Mouse (Mus musculus) mouse embryonic stem cell (cell line): ENCODE results near the gene Trib3.
"Not testable (repeated sequence)": the region's sequence is repeated elsewhere in the genome, so short reads cannot be mapped to it uniquely, and the experiment has no call there.

Experiments used
- in situ Hi-C, 2 experiments: fragments of 300-500 bp; cut with MboI; formaldehyde crosslinking; loops; 1 replicate in 1 of 2; 3 replicates in 1 of 2; pipeline ENCODE4 v1.14.3; 2019 to 2020; ENCODE audit warnings: low sequenced_read_pairs in 2 of 2, low pct_unique_long_range_greater_than_20kb in 1 of 2, mixed read lengths in 1 of 2; ENCODE audit not compliant: unreplicated experiment in 1 of 2

Gene Trib3

DNA sequence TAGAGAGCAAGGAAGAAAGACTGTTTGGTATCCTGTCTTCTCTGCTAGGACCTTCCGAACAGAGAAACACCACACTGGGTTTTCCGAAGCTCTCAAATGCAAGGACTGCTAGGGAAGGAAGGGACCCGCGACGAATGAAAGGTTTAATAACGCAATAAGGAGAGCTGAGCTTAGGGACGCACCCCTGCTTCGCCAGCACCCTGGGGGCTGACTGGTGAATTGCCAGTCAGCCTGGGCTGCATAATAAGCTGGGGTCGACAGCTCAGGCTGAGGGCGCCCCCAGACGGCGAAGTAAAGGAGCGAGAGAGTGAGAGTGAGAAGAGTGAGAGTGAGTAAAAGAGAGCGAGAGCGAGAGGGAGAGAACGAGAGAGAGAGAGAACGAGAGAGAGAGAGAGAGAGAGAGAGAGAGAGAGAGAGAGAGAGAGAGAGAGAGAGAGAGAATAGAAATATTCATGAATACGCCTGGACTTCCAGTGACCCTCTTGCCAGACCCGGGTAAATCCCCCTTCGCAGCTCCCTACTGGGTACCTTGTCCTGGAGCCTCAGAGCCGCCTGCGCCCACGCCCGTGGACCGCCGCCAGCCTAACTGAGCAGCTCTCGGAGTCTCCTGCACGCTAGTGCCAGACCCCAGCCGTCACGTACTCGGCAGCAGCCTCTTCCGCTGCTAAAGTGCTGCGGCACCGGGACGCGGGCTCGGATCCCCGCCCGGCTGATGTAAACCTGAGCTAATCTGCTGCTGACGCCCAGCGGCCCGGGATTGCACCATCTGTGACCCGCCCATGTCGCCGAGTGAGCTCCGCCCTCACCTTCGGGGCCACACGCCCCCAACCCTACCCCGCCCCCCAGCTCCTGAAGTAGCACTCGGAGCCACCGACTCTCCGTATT lies at the start of gene Trib3:
Trib3 (minus strand) TSS at position 704 of the 885 bp plus-strand sequence.
- in situ Hi-C loops: no loop called here

DNA sequence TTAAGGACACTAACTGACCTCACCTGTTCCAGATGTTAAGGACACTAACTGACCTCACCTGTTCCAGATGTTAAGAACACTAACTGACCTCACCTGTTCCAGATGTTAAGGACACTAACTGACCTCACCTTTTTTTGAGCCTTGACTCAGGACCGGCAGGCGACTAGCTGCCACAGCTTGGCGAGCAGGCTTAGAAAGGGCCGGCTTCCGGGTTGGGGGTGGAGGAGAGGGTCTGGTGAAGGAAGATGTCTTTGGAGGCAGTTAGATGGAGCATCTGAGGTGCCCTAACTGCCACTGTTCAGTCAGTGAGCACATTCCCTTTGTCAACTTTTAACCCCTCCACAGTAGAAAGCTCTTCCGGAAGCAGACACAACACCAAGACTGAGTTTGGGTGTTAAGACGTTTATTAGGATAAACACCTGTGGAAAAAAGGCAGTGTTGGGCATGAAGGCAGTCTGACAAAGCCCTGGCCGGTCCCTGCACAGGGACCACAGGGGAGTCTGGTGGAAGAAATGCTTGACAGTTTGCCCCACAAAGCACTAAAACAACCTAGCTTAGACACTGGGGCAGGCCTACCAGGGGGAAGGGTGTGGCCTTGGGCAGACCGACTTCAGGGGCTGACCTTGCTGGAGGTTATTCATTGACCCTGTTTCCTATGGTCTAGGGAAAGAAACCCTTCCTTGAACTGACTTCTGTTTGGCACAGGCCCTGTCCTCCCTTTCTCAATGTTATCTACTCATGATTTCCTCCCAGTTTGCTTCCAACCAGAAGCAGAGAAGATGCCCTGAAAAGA lies 49.6 kb upstream of the Trib3 start:
- in situ Hi-C loops: no loop called here

DNA sequence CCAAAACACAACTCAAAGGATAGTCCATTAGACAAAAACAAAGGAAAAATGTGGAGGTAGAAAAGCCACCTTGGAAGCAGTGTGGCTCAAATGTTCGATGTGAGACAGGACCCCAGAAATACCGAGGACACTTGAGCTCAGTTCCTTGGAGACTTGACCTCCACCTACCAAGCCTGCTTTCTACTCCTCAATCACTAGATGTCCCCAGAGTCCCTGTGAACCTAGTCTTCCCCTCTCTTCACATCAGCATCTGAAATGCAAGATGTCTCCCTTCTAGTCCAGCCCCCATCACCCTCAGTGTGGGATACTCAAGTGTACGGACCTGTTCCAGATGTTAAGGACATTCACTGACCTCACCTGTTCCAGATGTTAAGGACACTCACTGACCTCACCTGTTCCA lies 49.0 kb upstream of the Trib3 start:
- in situ Hi-C loops: no loop called here

DNA sequence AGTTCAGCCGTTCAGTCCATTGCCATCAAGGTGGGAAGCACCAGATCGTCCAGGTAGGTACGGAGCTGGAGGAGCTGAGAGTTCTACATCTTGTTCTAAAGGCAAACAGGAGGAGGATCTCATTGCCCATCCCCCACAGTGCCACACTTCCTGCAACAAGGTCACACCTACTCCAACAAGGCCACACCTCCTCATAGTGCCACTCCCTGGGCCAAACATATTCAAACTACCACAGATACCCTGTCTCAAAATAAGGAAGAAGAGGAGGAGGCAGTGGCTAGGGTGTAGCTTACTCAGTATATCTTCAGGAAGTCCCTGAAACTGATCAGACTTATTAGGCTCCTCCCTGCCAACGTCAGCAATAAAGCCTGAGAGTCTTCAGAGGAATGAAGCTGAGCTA lies 40.4 kb upstream of the Trib3 start:
- in situ Hi-C loops: no loop called here

DNA sequence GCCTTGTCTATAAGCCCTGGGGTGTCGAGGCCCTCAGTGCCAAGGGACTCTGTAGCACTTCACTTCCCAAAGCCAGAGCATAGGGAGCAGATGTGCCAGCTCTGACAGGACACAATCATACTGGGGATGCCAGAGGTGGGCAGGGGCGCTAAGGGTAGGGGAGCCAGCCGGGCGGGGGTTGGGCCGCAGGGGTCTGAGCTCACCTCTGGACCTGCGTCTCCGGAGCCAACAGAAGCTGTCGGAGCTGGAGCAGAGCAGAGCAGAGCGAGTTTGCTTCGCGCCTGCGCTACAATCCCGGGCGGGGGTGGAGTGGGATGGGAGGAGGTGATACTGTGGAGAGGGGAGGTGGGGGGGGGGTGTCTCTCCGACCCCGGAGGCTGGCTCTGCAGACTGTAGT lies 32.5 kb upstream of the Trib3 start, which contains the start of gene Nrsn2:
Nrsn2 (minus strand) TSS at position 294 of the 397 bp plus-strand sequence.
- in situ Hi-C loops: no loop called here

DNA sequence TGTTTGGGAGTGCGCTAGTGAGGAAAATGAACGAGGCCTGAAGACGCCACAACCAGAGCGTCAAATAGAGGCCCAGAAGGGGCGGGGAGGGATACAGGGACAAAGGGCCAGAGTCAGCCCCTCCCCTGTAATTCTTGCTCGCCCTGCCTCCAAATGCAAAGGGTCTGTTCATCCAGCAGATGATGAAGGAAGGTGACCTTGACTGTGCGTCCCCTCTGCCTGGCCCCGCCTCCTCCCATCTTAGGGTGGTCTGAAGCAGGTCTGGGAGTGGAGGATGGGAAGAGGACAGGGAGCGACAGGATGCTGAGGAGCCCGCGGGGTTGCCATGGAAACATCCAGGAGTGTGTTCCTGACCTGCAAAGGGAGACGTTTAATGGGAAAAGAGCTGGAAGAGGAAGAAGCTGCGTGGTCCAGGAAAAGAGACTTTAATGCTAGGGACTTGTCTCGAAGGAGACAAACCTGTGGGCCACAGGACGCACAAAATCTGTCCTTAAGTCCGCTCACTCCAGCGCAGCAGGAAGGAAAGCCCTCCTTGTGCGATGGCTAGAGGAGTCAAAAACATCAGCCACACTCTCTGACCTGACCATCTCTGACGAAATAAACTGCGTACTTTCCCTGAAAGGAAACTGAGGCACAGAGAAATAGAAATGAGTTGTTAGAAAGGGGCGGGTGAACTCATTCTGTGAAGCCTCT lies 32.0 kb upstream of the Trib3 start:
- in situ Hi-C loops: no loop called here

DNA sequence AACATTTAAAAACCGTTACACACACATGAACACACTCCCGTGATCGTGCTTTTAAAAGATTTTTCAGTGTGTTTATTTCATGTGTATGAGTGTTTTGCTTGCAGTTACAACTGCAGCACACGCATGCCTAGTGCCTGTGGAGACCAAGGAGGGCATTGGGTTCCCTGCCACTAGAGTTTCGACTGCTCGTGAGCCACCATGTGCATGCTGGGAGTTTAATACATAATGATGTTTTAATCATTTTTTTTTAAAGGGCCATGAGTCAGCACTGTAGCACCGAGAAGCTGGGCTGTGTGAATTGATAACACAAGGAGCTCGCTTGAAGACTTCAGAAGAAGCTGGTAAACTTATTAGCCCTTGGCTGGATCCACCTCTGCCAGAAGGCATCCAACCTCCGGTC lies 29.7 kb upstream of the Trib3 start:
- in situ Hi-C loops: no loop called here

DNA sequence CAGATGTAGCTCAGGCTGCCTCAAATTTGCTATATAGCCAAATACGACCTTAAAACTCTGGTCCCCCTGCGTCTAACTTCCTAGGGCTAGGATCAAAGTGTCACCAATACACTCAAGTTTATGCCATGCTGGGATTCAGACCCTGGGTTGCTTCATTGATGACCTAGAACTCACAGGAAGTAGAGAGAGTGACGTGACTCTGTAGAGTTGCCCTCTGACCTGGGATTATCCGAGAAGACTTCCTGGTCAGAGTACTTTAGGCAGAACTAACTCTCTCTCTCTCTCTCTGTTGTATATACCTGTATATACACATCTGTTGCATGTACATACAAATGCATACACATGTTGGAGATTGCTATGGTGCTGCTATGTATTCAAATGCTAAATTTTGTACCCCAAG lies 28.8 kb upstream of the Trib3 start:
- in situ Hi-C loops: no loop called here

DNA sequence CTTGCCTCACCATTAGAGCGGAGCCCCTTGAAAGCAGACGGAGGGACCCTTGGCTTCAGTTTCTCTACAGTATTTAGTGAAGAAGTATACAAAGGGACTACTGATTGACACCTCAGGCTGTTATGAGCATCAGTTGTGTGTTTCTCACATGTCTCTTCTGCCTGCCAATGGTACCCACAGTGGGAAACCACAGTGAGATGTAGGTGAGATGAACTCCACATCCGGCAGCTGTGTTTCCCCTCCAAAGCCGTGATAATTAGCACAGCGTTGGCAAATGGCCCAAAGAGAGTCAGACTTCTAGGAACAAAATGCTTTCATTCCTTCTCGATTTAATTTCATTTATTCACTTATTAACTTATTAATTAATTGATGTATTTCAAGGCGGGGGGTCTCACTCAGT lies 28.3 kb upstream of the Trib3 start:
- in situ Hi-C loops: no loop called here

DNA sequence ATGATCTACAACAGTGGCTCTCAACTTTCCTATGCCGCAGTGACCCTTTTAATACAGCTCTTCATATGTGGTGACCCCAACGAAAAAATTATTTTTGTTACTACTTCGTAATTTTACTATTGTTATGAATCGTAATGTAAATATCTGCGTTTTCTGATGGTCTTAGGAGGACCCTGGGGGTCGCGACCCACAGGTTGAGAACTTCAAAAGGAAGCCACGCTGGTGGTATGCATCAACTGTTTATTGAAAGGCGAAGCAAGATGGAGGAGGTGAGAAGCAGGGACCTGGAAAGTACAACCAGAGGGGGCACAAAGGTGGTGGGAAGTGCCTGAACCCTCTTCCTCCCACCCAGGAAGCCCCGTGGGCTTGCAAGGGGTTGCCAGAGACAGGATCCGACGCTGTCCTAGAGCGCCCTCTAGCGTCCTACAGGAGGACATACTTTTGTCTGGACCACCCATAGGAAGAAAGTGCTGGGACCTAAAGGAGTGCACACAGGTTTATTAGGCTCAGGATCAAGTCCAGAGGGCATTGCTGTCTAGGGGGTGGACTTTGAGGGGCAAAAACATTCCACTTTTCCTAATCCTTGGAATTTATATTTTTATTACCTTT lies 24.8 kb upstream of the Trib3 start:
- in situ Hi-C loops: loop anchor here in 1 of 2 experiments (10.0 kb wide), 1 partner anchor 264 kb away; the partner anchor contains the start of gene Srxn1

DNA sequence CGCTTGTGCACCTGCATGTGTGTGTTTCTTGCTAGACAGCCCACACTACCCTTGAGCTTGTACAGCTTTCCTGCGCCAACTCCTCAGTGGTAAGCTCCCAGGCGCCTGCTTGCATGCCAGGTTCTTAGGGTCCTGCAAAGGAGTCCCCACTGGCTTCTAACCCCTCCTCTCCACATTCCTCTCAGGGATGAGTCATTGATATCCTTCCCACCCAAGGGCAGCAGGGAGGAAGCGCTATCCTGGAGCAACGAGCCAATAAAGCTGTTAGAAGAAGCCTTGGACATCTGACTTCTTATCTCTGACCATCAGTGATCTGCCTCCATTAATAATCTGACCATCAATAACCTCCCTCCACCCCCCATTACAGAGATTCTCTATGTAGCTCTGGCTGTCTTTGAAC lies 24.1 kb upstream of the Trib3 start:
- in situ Hi-C loops: loop anchor here in 1 of 2 experiments (10.0 kb wide), 1 partner anchor 263 kb away; the partner anchor contains the start of gene Srxn1

DNA sequence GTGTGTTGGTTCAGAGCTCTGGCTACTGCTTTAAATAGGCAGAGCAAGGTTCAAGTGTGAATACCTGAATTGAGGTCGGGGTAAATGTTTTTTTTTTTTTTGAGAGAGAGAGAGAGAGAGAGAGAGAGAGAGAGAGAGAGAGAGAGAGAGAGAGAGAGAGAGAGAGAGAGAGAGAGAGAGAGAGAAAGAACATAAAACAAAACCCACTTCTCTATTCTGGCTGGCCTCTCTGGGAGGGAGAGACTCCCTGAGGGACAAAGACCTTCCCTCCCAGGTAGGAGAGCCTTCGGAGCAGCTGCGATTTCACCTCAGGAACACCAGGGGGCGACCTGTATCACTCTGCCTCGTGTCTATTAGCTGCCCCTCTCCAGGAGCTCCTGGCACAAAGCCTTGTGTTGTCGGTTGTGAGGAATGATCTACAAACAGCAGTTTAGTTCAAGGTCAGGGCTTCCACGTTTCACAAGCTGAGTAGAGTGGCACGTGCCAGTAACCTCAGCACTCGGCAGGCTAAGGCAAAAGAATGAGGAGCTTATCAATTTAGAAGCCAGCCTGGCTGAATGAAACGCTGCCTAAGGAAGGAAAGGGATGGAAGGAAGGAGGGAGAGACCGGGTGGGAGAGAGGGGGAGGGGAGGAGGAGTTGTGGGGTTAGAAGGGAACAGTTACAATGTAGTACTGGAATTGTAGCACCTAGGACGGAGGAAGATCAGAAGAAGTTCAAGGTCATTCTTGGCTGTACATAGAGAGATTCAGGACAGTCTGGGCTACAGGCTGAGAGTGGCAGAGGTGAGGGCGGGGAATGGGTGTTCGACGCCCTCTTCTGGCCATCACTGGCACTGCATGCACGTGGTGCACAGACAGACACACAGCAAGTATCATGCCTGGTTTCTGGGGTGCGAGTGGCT lies 19.7 kb upstream of the Trib3 start:
- in situ Hi-C loops: loop anchor here in 1 of 2 experiments (10.0 kb wide), 1 partner anchor 259 kb away; the partner anchor contains the start of gene Srxn1

DNA sequence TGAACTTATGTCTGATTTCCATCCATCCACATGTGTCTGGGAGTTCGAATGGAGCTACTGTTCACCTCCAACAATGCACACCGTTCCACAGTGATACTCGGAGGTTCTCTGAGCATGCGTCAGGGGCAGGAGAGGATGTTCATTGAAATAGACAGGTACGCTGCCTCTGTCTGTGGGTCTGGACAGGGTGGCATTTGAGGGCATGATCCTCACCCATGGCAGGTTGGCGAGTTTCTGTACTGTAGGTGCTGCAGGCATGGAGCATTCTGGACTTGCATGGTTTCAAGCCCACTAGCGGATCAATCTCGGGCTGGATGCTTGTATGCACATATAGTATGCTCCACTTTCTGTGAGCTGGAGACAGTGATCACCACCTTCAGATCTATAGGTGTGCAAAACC lies 17.4 kb upstream of the Trib3 start:
- in situ Hi-C loops: loop anchor here in 1 of 2 experiments (10.0 kb wide), 1 partner anchor 256 kb away; the partner anchor contains the start of gene Srxn1

DNA sequence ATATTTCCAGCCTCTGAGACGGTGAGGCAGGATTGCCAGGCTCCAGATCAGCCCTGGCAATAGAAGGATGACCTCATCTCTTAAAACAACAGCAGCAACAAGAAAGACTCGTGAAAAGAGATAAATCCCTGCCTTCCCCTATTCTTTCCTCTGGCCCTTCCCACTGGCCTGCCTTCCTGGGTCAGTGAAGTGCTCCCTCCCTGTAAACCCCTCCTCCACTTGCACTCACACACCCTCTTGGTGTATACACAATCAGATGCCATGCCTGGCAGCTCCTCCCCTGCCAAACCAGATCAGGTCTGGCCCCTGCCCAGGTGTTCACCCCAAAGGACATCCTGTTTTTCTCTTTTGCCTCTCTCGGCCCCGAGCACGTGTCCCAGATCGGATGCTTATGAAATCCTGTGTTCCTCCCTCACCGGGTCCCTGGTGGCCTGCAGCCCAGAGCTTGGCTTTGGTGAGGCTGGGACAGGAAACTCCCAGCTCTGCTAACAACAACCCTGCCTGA lies 16.5 kb upstream of the Trib3 start:
- in situ Hi-C loops: loop anchor here in 1 of 2 experiments (10.0 kb wide), 1 partner anchor 256 kb away; the partner anchor contains the start of gene Srxn1

DNA sequence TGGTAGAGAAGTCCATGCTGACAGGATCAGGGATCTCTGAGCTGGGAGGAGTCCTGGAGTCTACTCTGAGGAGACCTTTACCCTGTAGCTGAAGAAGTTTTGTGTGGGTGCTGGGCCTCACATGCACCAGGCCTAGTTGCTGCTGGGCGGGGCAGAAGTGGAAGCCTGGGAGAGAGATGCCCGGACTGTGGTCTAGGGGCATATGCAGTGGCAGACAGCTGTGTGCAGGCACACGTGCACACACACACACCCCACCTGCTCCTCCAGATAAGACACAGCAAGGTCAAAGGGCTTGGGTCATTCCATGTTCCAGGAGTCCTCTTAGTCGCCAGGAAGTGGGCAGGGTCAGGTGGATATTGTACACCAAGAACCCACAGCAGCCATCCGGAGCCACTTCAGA lies 15.8 kb upstream of the Trib3 start:
- in situ Hi-C loops: loop anchor here in 1 of 2 experiments (10.0 kb wide), 1 partner anchor 255 kb away; the partner anchor contains the start of gene Srxn1

DNA sequence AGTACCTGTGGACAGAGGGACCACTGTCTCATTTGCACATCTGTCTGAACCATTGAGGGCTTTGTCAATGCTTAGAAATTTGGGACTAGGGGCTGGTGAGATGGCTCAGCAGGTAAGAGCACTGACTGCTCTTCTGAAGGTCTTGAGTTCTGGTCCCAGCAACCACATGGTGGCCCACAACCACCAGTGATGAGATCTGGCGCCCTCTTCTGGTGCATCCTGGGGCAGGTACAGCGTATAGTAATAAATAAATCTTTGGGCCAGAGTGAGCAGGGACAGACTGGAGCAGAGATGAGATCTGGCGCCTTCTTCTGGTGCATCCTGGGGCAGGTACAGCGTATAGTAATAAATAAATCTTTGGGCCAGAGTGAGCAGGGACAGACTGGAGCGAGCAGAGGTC lies 15.1 kb upstream of the Trib3 start:
- in situ Hi-C loops: not testable (repeated sequence)

DNA sequence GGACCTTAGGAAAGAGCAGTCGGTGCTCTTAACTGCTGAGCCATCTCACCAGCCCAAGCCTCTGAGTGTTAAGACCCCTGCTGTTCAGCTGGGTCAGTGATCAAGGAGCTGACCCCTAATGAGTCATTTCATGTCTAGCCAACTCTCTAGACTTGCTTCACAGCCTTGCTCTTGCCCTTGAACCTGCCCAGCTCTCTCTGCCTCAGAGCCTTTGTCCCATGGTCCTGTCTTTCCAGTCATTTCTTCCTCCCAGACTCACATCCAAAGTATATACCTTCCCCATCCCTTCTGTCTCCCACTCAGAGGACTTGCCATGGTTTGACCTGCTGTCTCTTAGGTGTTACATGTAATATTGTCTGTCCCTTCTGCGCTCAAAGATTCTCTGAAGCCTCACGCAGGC lies 13.4 kb upstream of the Trib3 start:
- in situ Hi-C loops: no loop called here
